Mouse (Mus musculus) ES-Bruce4 (cell line): ENCODE data around the gene Slc45a1.

ENCODE experiments used
- CTCF ChIP-seq: IDR thresholded peaks from one replicate; pipeline ENCODE4 v1.8.1; 2011; ENCODE audit warnings: low read depth, low read length
- POLR2A ChIP-seq: IDR thresholded peaks from one replicate; pipeline ENCODE4 v1.8.1; 2011; ENCODE audit warnings: low read length; ENCODE audit not compliant: insufficient read depth

DNA sequence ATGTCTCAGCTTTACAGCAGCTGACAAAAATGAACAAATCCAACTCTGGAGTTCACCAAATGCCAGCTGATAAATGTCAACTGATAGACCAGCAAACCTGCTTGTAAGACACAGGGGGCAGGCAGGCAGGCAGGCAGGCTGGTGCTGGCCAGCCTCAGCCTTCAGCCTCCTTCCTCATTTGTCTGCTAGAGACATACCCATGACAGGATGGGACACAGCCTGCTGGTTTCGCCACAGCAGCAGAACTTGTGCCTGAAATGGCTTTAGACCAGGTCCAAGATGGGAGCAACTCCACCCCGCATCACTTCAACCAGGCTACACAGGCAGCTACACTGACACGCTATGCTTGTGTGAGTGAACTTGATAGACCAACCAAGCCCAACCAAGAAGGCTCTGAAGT lies 46.2 kb downstream of the Slc45a1 start:
- no peak for TF ChIP-seq POLR2A
- no peak for TF ChIP-seq CTCF
